In the genomic region with DNA sequence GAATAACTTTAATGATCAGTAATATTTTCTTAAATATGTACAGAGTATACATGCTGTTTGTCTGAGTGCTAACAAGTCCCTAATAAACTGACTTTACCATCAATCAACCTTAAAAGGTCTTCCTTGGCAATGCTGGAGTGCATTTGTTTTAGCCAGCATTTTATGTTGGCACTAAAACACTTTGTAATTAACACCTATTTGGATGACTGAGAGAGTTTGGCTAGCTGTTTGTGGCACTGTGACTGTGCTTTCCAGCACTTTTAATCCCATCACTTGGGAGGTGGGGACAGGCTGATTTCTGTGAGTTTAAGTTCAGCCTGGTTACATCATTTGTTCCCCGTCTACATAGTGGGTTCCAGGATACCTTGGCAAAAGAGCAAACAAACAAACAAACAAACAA, we compare ENCODE assay signal across 15 mouse cellular contexts.
"Had no signal": no experiment of that assay in that cellular context is flagged by ENCODE, and none has a peak within 500 bp of the region (broad histone marks: within the 10 kb centered on the region; RNA-seq: fewer than 3 reads in every experiment).

No protein-coding gene starts in this region.

- H3K4me1 ChIP-seq: neural tube, embryonic 15.5 days; stomach, embryonic 15.5 days had no signal

- H3K9ac ChIP-seq: neural tube, embryonic 15.5 days; stomach, embryonic 15.5 days had no signal

- H3K27me3 ChIP-seq: neural tube, embryonic 15.5 days; stomach, embryonic 15.5 days had no signal

- H3K9me3 ChIP-seq: neural tube, embryonic 15.5 days; stomach, embryonic 15.5 days had no signal

- H3K27ac ChIP-seq: neural tube, embryonic 15.5 days; stomach, embryonic 15.5 days; stomach, postnatal 0 days had no signal

- DNase-seq: retina, postnatal 1 day; right cerebral cortex, adult 18-20 months; right cerebral cortex, postnatal 14 days; right cerebral cortex, postnatal 25 days; right cerebral cortex, postnatal 4 days; spleen, adult 18-20 months; thymus, adult 18-20 months; thymus, adult 2 months; thymus, postnatal 14 days; thymus, postnatal 25 days; thymus, postnatal 36 days; thymus, postnatal 4 days had no signal

- H3K36me3 ChIP-seq: neural tube, embryonic 15.5 days; stomach, embryonic 15.5 days had no signal

- H3K4me3 ChIP-seq: neural tube, embryonic 15.5 days; stomach, embryonic 15.5 days had no signal

- H3K4me2 ChIP-seq: neural tube, embryonic 15.5 days; stomach, embryonic 15.5 days had no signal
